Mouse (Mus musculus): ENCODE data around the gene Ube2k.

Gene Ube2k

GRCm38 (mm10) chr5:65638896-65639295, 101.9 kb downstream of the Ube2k start:
- no peak for DNase-seq (ENCODE audit: low read depth, low spot score)
